Mouse (Mus musculus) gonadal fat pad, adult 2 months (tissue): Measurements from ENCODE around the gene Pak1ip1. TPM values are rescaled to one million over a fixed set of nuclear protein-coding genes. Genes with fewer than 3 reads are reported as not detected.

Source experiments
- DNase-seq: peaks from one replicate; pipeline ENCODE4 v3.0.0-alpha.2; 2012; ENCODE audit warnings: low read depth
- polyA plus RNA-seq: library from polyadenylated mRNA; depleted of rRNA; stranded (reverse); fragments of >200 nt; gene quantifications from 2 replicates; pipeline ENCODE4 v1.2.3, GENCODE M21; 2012; rRNA removed

The Pak1ip1 gene
- polyA plus RNA-seq, 1 experiment, result 46.5 TPM

DNA sequence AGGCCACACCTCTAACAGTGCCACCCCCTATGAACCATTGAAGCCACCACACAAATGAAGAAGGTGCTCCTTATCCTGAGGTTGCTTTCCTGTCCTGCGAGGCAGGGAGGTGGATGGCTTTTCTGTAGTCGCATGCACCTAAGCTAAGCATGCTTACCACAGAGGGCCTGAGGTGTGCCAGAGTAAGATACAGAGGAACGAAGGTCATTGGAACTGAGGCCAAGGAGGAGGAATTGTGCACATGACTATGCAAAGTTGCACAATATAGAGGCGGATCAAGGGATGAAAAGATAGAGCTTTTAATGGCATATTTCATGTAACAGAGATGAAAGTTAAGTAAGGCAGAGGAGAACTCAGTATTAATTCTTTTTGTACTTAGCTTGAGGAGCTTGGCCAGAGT, 5.4 kb downstream of the Pak1ip1 start:
- peak; percentile 83 for DNase-seq

DNA sequence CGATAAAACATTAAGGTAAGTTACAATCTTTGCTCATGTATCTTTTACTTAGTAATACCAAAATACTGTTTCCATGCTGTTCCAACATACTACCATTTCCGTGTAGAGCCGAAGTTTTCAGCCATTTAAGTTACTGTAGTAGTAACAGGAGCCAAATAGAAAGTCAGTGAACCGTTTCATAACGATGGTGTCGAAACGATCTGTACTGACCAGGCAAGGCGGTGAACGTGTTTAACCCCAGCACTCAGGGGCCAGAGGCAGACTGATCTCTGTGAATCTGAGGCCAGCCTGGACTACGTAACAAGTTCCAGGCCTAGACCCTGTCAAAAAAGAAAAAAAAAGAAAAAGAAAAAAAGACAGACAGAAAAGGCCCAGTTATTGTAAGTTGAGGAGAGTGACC, 7.4 kb downstream of the Pak1ip1 start:
- no peak for DNase-seq

DNA sequence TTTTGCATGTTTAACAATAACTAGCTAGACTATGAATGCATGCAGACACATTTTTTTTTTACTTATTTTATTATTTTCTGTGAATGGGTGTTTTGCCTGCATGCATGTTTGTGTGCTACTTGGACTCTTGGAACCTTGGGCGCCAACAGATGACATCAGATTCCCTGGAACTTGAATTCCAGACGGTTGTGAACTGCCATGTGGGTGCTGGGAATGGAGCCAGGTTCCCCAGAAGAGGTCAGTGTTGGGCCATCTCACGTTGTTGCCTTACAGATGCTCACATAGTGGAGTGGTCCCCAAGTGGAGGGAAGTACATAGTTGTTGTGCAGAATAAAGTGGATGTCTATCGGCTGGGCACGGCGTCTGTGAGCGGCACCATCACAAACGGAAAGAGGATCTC, 8.1 kb downstream of the Pak1ip1 start:
- no peak for DNase-seq

DNA sequence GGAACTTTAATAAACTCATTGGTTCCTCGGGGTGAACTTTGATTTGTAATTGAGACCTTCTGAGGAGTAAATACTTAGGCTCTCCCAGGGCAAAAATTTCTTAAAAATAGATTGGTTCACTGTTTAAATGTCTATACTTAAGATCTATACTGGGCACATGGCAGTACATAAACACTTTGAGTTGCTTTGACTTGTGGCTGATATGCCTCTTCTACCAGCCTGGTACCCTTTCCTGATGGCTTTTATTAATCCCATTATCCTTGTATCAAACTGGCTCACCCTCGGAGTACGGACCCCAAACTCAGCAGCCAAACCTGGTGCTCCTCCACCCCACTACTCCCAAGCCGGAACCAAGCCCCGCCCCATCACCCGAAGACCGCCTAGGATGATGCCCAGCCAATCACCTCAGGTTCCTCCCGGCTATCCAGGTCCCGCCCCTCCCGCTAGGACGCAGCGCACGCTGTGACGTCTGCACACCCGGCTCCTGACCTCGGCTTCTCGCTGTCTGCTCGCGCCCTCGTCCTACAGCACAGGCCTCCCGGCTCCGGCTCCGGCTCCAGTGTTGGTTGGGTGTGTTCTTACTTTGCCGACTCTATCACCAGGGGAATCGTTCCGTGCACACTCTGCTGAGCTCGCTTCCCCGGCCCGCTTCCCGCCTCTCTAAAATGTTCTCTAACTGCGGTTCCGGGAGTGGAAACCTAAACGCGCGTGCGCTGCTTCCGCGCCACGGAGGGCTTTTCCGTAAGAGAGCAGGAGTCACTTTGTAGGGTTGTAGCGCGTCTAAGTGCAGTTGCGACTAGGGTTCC, 15.2 kb downstream of the Pak1ip1 start, which contains the start of gene Tmem14c:
Tmem14c (plus strand) TSS at position 464 of the 806 bp plus-strand sequence.
- DNase-seq, result no peak

DNA sequence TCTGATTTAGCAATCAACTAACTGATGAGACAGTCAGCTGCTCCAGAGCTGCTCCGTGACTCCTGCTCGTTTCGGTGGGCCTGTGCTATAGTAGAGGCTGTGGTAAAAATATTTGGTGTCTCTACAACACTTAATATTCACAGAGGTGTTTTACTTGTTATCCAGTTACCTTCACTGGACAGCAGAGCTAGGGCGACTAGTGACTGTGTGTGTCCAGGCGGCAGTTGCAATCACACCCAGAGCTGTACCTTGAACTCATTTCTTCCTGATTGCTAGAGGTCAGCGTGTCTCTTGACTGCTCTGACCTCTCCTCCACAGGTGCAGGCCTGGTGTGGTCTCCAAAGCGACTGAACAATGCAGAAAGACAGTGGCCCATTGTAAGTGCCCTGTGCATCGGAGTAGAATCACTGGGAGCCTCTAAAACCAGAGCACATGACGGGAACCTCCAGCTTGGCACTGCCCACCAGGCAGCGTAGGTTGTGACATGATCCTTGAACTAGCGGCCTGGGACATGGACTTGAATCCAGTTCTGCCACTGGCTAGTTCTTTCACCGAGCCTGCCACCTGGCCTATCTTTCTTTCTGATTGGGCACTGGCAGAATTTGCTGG, 16.1 kb downstream of the Pak1ip1 start:
- no peak for DNase-seq

DNA sequence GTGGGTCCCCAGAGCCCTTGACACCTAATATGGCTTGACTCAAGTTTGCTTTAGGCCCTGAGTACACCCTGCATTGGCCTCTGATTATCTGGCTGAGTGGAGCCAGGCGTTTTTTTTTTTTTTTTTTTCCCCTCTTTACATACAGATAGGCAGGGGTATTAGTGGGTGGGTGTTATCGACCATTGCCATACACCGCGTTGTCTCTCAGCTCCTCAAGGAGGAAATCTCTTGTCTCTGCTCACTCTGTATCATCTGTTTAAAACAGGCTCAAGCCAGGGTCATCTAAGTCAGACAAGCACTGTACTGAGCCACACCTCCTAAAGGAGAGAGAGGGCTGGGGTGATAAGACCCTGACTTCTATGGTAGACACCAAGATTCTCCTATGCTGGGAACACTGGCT, 17.0 kb downstream of the Pak1ip1 start:
- no peak for DNase-seq

DNA sequence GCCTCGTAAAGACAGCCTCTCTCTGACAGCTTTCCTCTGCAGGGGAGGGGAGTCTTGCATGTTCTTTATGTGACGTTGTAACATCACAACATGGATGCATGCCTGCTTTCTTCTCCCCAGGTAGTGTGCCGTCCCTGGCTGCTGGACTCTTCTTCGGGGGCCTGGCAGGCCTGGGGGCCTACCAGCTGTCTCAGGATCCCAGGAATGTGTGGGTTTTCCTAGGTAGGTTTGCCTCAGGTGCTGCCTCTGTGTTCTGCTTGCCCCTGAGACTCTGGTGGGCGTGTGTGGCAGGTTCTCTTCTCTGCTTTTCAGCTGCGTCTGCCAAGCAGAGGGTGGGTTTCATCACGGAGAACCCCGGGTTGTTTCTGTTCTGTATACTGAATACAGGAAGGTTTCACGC, 17.4 kb downstream of the Pak1ip1 start:
- no peak for DNase-seq

DNA sequence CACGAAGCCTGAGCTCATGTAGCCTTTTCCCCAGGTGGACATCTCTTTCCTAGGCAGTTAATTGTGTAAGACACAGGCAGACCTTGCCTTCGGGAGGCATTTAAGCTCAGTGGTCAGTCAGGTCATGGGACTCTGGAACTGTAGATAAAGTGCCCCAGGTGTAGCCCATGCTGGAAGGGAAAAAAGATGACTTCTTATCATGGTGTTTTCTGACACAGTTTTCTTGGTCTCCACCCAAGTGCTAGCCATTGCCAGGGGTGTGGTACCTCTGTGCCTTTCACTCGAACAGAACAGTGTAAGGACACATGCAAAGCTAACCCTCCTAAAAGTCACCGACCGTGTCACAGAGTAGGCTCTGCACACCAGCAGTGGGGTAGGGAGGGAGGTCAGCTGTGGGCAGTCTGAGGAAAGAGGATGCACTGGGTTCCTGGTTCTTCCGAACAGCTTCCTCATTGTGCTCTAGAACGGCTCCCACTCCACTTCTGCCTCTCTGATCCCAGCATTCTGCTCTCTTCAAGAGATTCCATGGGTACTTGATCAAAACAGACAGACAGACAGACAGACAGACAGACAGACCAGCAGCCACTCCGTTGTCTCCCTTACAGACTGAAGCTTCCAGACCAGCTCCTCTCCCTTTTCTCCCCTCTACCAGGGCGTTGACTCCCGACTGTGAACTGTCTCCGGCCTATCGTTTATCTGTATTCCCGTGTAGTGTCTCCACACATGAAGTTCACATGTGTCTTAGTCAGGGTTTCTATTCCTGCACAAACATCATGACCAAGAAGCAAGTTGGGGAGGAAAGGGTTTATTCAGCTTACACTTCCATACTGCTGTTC, 18.2 kb downstream of the Pak1ip1 start:
- DNase-seq, result no peak

DNA sequence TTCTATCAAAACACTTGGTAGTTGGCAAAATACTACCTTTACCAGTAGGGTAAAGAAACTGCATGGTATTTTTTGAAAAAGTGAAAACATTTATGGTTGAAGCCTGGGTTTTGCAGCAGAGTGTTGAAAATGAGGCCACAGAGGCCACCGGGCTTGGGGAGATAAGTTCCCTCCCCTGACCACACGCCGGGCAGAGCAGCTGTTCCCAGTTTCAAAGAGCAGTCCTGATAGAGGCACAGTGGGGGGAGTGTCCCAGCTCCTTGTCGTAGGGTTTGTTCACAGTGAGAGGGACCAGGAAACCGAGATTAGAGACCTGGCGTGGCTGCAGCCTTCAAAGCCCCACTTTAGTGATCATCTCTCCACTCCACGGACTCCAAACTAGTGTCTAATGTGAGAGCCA, 19.7 kb downstream of the Pak1ip1 start:
- no peak for DNase-seq

DNA sequence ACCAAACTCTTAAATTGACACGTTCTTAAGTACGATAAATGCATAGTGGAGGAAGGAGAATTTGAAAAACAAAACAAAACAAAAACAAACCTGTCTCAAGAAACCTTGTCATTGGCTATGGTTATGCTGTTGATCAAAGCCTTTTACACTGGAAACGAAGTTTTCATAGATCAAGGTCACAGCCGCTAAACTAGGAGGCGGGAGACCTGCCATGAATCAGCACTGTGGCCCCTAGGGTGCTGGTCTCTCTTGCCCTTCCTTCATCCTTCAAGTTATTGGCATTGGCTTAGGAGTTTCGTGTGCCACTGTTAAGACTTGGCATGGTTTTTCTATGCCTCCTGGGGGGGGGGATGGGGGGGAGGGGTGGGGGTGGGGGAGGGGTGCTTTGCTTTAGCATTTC, 20.8 kb downstream of the Pak1ip1 start:
- DNase-seq, result no peak

DNA sequence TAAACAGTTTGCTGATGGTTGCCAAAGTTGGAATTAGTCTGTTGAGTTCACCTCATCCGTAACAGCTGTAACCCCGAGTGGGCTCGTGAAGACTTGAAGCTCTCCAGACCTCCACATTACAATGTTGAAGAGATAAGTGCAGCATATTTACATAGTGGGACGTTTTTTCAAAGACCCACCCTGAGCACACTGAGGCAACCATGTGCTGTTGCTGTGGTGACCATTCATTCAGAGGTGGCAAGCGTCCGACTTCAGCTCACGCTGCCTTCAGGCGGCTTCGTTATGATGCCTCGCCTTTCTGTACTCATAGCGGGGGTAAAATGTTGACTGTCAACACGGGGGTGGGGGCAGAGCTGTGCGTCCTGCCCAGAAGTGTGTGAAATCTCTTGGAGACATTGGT, 21.3 kb downstream of the Pak1ip1 start:
- no peak for DNase-seq

DNA sequence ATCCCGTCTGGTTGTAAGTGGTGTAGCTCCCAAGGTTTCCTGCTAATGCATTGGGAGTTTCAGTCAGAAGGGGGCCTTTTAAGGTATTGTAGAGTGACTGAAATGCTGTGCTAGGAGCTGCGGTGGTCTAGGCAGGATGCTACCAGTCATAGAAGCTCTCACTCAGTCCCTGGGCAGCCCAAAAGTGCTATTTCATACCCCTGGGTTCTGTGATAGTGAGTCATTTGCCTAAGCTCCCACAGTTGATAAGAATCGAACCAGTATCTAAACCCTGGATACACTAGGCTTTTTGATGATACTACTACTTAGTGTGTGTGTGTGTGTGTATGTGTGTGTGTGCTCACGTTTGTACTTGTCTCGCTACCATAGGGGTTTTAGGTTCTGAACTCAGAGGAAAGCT, 29.3 kb downstream of the Pak1ip1 start:
- no peak for DNase-seq

DNA sequence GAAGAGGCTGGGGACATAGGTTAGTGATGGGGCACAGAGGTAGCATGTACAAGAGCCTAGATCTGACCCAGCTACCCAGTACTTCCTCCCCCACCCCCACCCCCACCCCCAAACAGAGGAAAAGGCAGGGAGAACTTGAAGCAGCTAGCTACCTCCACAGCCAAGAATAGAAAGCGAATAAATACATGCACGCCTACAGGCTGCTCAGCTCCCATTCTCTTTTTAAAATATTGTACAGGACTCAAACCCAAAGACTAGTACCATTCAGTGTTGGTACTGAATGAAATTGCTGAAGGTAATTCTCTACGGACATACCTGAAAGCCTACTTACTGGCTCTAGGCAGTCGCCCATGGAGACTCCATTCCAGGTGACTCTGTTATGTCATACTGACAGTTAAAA, 41.7 kb downstream of the Pak1ip1 start:
- DNase-seq, result no peak

DNA sequence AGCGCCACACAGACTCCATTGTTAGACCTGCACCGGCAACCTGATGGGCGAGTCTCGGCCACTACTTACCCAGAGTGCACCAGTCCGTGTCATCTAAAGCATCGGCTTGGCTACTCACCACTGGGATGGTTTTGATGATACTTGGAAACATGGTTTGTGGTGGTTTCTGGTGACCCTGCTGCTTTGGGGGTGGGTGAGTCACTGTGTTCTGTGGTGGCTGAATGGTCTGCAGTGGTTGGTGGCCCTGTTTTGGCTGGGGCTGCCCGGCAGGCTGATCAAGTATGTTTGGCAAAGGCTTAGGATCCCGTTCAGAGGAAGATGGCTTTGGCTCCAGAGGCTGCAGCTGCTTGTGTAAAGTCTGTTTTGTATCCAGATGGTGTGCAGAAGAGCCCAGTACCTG, 45.1 kb downstream of the Pak1ip1 start:
- DNase-seq, result no peak

DNA sequence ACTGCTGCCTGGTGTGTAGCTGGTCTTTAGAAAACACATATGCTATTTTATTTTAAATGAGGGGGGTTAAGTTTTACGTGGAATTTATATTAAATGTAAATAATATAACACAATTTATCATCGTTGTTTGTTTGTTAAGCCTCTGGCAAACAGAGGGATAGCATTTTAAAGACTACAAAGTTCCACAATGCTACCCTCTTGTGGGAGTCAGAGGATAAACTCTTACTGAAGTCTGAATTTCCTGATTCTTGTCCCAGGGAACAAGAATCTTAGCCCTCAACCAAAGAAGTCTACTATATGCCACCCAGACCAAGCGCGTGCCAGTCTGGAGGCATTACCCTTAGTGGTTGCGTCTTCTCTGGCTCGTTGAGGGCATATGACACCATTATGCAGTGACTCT, 46.5 kb downstream of the Pak1ip1 start:
- no peak for DNase-seq

DNA sequence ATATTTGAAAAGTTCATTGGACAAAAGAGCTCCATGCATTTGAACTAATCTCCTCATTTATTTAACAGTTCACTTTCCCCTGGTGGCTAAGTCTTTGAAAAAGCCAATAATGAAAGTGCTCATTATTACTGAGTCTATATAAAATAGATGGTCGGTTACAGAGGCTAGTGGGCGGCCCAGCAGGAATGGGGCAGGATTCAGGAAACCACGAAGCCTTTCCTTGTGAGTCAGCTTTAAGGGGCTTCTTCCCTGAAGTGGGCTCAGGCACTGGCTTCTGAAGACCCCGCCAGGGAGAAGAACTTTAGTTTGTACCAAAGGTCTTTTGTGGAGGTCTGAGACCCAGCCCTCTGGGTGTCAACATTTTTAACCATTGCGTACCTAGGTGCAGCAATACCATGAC, 51.1 kb downstream of the Pak1ip1 start:
- DNase-seq, result no peak

Other genes with a start within 250 kb of the Pak1ip1 start
- 7.5 and 10.2 TPM in 2 replicates for gene Gcnt2, start 141.3 kb upstream of the Pak1ip1 start, polyA plus RNA-seq
- gene Tmem14c, start 15.3 kb downstream of the Pak1ip1 start, polyA plus RNA-seq, result 119 and 141 TPM in 2 replicates
- gene Mak, start 78.7 kb downstream of the Pak1ip1 start, polyA plus RNA-seq, result 0.58 and 0.61 TPM in 2 replicates
- not detected in 2 replicates for gene Gcm2, start 110.0 kb downstream of the Pak1ip1 start, polyA plus RNA-seq
- gene Sycp2l, start 113.3 kb downstream of the Pak1ip1 start, polyA plus RNA-seq, result not detected in 2 replicates
- 17.1 and 22.1 TPM in 2 replicates for gene Elovl2, start 219.4 kb downstream of the Pak1ip1 start, polyA plus RNA-seq
- 4.1 and 4.9 TPM in 2 replicates for gene Smim13, start 248.8 kb downstream of the Pak1ip1 start, polyA plus RNA-seq